Mouse (Mus musculus) stomach, embryonic 15.5 days (tissue): Measurements from ENCODE around the gene Aldh3a1. TPM values are rescaled to one million over a fixed set of nuclear protein-coding genes. Genes with fewer than 3 reads are reported as not detected.

ENCODE experiments used
- ATAC-seq: fragments of 200-750 bp; cut with Nextera tagmentation; 2 replicates; pipeline ENCODE4 v1.8.0; 2017; ENCODE audit warnings: low read depth, moderate number of reproducible peaks, moderate TSS enrichment; ENCODE audit not compliant: insufficient read depth, low FRiP score
- H3K27ac ChIP-seq: fragments of 300-500 bp; sonication (generic); 2 replicates; pipeline ENCODE4 v1.5.1; 2015; ENCODE audit warnings: mild to moderate bottlenecking, inconsistent platforms
- H3K27me3 ChIP-seq: fragments of 300-500 bp; sonication (generic); replicated peaks from 2 replicates; pipeline ENCODE4 v1.6.1; 2015; ENCODE audit warnings: inconsistent platforms
- H3K36me3 ChIP-seq: fragments of 300-500 bp; sonication (generic); 2 replicates; pipeline ENCODE4 v1.6.1; 2015; ENCODE audit warnings: inconsistent platforms
- H3K4me1 ChIP-seq: fragments of 300-500 bp; sonication (generic); 2 replicates; pipeline ENCODE4 v1.6.1; 2015; ENCODE audit warnings: inconsistent platforms
- H3K4me2 ChIP-seq: fragments of 300-500 bp; sonication (generic); 2 replicates; pipeline ENCODE4 v1.6.1; 2015; ENCODE audit warnings: mild to moderate bottlenecking, inconsistent platforms
- H3K4me3 ChIP-seq: fragments of 300-500 bp; sonication (generic); replicated peaks from 2 replicates; pipeline ENCODE4 v1.5.1; 2015; ENCODE audit warnings: inconsistent platforms
- H3K9ac ChIP-seq: fragments of 300-500 bp; sonication (generic); 2 replicates; pipeline ENCODE4 v1.6.1; 2015; ENCODE audit warnings: inconsistent platforms
- H3K9me3 ChIP-seq: fragments of 300-500 bp; sonication (generic); 2 replicates; pipeline ENCODE4 v1.6.1; 2016; ENCODE audit warnings: inconsistent platforms
- WGBS: fragments of 180-500 bp; shearing (Covaris S2); methylation state at CpG from one replicate; pipeline ENCODE4 v1.1.7; 2015; 5-methylcytosine and 5-hydroxymethylcytosine counted together
- polyA plus RNA-seq: library from polyadenylated mRNA; unstranded; fragments of >200 nt; fragmentation: Nextera tagmentation; extraction: Ambion mirVana; gene quantifications from 2 replicates; pipeline ENCODE4 v1.2.1, GENCODE M21; 2015

The Aldh3a1 gene
- polyA plus RNA-seq, 1 experiment from 2014 or later: 0.19 TPM

DNA sequence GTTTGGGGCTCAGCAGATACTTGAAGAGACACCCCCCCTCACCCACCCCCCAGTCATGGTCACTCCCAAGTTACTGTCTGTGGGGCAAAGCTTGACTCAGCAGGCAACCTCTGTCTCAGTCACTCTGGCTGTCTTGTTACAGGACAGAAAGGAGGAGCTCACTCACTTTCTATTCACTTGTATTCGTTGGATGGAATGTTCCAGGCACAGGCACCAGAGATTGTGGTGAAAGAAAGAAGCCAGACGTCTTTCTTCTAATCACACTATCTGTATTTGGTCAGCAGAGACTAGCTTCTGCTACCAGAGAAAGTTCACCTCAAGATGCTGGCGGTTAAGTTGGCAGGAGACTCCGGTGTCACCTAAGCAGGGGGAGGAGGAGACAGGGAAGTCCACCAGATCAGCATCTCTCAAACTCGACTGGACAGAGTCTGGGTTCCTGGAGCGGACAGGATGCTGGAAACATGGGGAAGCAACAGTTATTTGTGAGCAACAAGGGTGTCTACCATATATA is 17.0 kb downstream of the Aldh3a1 start:
- Histone ChIP-seq H3K9me3 (no peaks in the 10 kb centered on the region), H3K27me3 (no peaks in the 10 kb centered on the region), H3K9ac (no peak overlapping the region), H3K36me3 (no peaks in the 10 kb centered on the region), H3K4me2 (no peak overlapping the region), H3K4me3 (no peak overlapping the region), H3K27ac (no peak overlapping the region), H3K4me1 (0 out of 2 replicates have a peak, but pooled peaks cover 3% of the 10 kb centered on the region)
- ATAC-seq: no peak
- WGBS: 69% methylated on average over 6 of the region's 6 CpGs

DNA sequence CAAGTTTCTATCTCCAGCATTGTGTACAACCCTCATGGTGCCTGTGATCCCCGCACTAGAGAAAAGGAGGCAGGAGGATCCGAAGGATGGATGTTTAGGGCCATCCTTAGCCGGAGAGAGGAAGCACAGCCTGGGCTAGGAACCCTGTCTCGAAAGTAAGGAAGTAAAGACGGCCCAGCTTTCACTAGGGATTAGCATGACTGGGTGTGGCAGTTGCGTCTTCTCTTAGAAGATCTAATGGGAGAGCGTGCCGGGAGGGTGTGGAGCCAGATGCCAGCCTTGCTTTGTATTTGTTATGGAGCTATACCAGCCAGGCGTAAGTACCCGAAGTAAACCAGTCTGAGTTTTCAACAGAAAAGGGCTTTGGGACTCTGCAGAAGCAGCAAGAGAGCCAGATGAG is 17.6 kb downstream of the Aldh3a1 start:
- no peak for ATAC-seq
- Histone ChIP-seq H3K9ac (no peak overlapping the region), H3K9me3 (no peaks in the 10 kb centered on the region), H3K4me2 (no peak overlapping the region), H3K27me3 (no peaks in the 10 kb centered on the region), H3K36me3 (no peaks in the 10 kb centered on the region), H3K27ac (no peak overlapping the region), H3K4me1 (0 out of 2 replicates have a peak, but pooled peaks cover 3% of the 10 kb centered on the region), H3K4me3 (no peak overlapping the region)
- WGBS: 79% methylated on average over 10 of the region's 10 CpGs

GRCm38 (mm10) chr11:61225511-61225910 is 18.2 kb downstream of the Aldh3a1 start:
- Histone ChIP-seq H3K4me2 (no peak overlapping the region), H3K27me3 (no peaks in the 10 kb centered on the region), H3K27ac (no peak overlapping the region), H3K36me3 (no peaks in the 10 kb centered on the region), H3K4me3 (no peak overlapping the region), H3K9ac (no peak overlapping the region), H3K9me3 (no peaks in the 10 kb centered on the region), H3K4me1 (0 out of 2 replicates have a peak, but pooled peaks cover 3% of the 10 kb centered on the region)
- WGBS: 60% methylated on average over 4 of the region's 4 CpGs
- ATAC-seq: no peak

- no peaks in the 10 kb centered on the region for H3K36me3 ChIP-seq
- no peak overlapping the region for H3K4me2 ChIP-seq
- H3K4me1 ChIP-seq: 0 out of 2 replicates have a peak, but pooled peaks cover 3% of the 10 kb centered on the region
- no peaks in the 10 kb centered on the region for H3K27me3 ChIP-seq
- H3K4me3 ChIP-seq: no peak overlapping the region
- no peak overlapping the region for H3K9ac ChIP-seq
- no peak for ATAC-seq
- 76% methylated on average over 6 of the region's 6 CpGs for WGBS
- H3K27ac ChIP-seq: no peak overlapping the region
- no peaks in the 10 kb centered on the region for H3K9me3 ChIP-seq
Measured at GRCm38 (mm10) chr11:61225941-61226412, 18.6 kb downstream of the Aldh3a1 start.

DNA sequence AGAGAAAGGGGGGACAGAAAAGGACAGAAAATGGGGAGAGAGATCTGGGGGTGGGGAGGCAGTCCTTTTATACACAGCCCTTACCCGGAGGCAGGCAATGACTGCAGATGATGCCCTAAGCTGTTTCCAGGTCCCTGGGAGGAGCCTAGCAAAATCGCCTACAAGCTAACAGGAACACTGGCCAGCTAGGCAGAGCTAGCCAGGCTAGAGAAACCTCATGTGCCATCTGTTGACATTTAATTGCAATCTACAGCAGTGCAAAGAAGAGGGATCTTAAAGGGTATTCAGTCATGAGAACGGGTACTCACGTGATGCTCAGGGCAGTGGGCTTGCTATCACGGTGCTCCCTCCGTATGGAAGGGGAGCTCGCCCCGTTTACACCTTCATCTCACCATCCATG is 20.5 kb downstream of the Aldh3a1 start:
- H3K9me3 ChIP-seq: no peaks in the 10 kb centered on the region
- no peak overlapping the region for H3K4me3 ChIP-seq
- H3K9ac ChIP-seq: no peak overlapping the region
- no peaks in the 10 kb centered on the region for H3K27me3 ChIP-seq
- H3K36me3 ChIP-seq: no peaks in the 10 kb centered on the region
- H3K4me2 ChIP-seq: no peak overlapping the region
- H3K4me1 ChIP-seq: 0 out of 2 replicates have a peak, but pooled peaks cover 3% of the 10 kb centered on the region
- H3K27ac ChIP-seq: no peak overlapping the region
- no peak for ATAC-seq
- 80% methylated on average over 8 of the region's 8 CpGs for WGBS

- no peak for ATAC-seq
- 71% methylated on average over 3 of the region's 3 CpGs for WGBS
- Histone ChIP-seq H3K36me3 (no peaks in the 10 kb centered on the region), H3K27ac (no peak overlapping the region), H3K4me1 (0 out of 2 replicates have a peak, but pooled peaks cover 3% of the 10 kb centered on the region), H3K9ac (no peak overlapping the region), H3K4me3 (no peak overlapping the region), H3K4me2 (no peak overlapping the region), H3K9me3 (no peaks in the 10 kb centered on the region), H3K27me3 (no peaks in the 10 kb centered on the region)
Measured at GRCm38 (mm10) chr11:61228406-61228805, 21.1 kb downstream of the Aldh3a1 start.

DNA sequence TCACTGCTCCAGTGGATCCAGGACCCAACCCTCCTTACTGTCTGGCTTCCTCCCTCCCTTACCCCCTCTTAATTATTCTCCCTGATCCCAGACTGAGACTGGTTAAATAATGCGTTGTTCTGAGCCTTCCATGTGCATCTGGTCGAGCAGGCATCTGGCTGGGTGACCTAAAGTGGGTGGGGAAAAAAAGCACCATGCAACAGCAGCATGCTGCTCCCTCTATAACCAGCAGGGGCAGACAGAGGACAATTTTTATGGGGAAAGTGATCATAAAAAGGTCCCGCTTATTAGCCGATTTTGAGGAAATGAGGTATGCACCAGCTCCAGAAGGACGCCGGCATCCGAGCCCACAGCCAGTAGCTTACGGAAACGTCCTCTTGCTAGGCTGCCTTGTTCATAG is 24.0 kb downstream of the Aldh3a1 start:
- H3K36me3 ChIP-seq: no peaks in the 10 kb centered on the region
- no peaks in the 10 kb centered on the region for H3K9me3 ChIP-seq
- H3K27ac ChIP-seq: no peak overlapping the region
- H3K4me3 ChIP-seq: no peak overlapping the region
- H3K4me1 ChIP-seq: no peaks in the 10 kb centered on the region
- H3K27me3 ChIP-seq: no peaks in the 10 kb centered on the region
- peak overlapping the region; percentile 34 for H3K4me2 ChIP-seq
- no peak overlapping the region for H3K9ac ChIP-seq
- ATAC-seq: peak; percentile 40; the same call in 1 of the 2 replicates
- 5% methylated on average over 9 of the region's 9 CpGs for WGBS

DNA sequence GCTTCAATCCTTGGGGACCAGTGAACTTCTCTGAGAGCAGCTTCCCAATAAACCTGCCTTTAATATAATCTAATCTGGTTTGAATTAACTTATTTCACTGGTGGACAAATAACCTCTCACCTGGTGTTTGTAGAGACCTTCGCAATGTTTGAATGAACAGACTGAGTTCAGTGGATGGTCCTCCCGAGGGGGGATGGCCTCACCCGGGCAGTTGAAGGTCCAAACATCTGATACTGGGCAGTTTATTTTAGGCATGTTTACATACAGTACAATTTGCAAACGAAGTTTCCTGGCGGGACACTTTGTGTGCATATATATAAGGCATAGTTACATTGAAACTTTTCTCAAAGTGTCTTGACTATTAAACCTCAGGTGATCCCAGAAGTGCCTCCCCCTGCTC is 26.8 kb downstream of the Aldh3a1 start:
- no peak for ATAC-seq
- no peak overlapping the region for H3K9ac ChIP-seq
- H3K4me2 ChIP-seq: no peak overlapping the region
- no peaks in the 10 kb centered on the region for H3K36me3 ChIP-seq
- H3K4me1 ChIP-seq: no peaks in the 10 kb centered on the region
- WGBS: 21% methylated on average over 5 of the region's 5 CpGs
- no peak overlapping the region for H3K4me3 ChIP-seq
- no peak overlapping the region for H3K27ac ChIP-seq
- H3K9me3 ChIP-seq: no peaks in the 10 kb centered on the region
- no peaks in the 10 kb centered on the region for H3K27me3 ChIP-seq

DNA sequence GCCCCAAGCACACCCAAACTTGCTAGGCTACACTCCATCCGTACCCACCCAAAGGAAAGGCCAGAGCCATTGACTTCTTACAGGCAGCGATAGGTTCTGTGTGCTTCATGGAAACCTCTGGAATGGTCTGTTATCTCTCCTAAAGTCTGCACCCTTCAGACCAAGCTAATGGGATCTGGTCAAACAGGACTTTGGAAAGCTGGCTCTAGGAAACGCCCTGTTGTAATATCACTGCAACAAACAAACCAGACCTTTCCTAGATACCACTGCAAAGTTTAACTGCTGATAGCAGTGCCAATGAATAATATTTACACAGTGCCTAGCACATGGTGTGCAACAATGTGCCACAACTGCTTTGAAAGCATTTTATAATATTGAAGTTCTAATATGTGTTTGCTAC is 28.7 kb downstream of the Aldh3a1 start:
- H3K27ac ChIP-seq: no peak overlapping the region
- ATAC-seq: peak; percentile 73

GRCm38 (mm10) chr11:61244406-61244805 is 37.1 kb downstream of the Aldh3a1 start:
- no peak overlapping the region for H3K27ac ChIP-seq
- ATAC-seq: no peak

More for the DNA sequence above, 28.7 kb downstream of the Aldh3a1 start:
- Histone ChIP-seq H3K4me1 (no peaks in the 10 kb centered on the region), H3K27me3 (no peaks in the 10 kb centered on the region), H3K4me3 (no peak overlapping the region), H3K9ac (no peak overlapping the region), H3K9me3 (no peaks in the 10 kb centered on the region), H3K36me3 (no peaks in the 10 kb centered on the region), H3K4me2 (no peak overlapping the region)
- 71% methylated on average over 3 of the region's 3 CpGs for WGBS

GRCm38 (mm10) chr11:61251741-61252140 is 44.4 kb downstream of the Aldh3a1 start:
- 84% methylated on average over 10 of the region's 10 CpGs for WGBS
- Histone ChIP-seq H3K27me3 (no peaks in the 10 kb centered on the region), H3K4me2 (no peak overlapping the region), H3K27ac (no peak overlapping the region), H3K9me3 (no peaks in the 10 kb centered on the region), H3K36me3 (peaks cover 50% of the 10 kb centered on the region), H3K4me1 (no peaks in the 10 kb centered on the region), H3K9ac (no peak overlapping the region), H3K4me3 (no peak overlapping the region)
- no peak for ATAC-seq

More at GRCm38 (mm10) chr11:61244406-61244805, 37.1 kb downstream of the Aldh3a1 start:
- Histone ChIP-seq H3K9me3 (no peaks in the 10 kb centered on the region), H3K36me3 (peaks cover 19% of the 10 kb centered on the region), H3K4me1 (no peaks in the 10 kb centered on the region), H3K27me3 (no peaks in the 10 kb centered on the region), H3K4me3 (no peak overlapping the region), H3K4me2 (no peak overlapping the region), H3K9ac (no peak overlapping the region)
- WGBS: 86% methylated on average over 7 of the region's 7 CpGs

GRCm38 (mm10) chr11:61252807-61253206 is 45.5 kb downstream of the Aldh3a1 start:
- H3K27ac ChIP-seq: no peak overlapping the region
- H3K4me1 ChIP-seq: no peaks in the 10 kb centered on the region
- 94% methylated on average over 12 of the region's 12 CpGs for WGBS
- no peak overlapping the region for H3K4me3 ChIP-seq
- no peaks in the 10 kb centered on the region for H3K9me3 ChIP-seq
- no peak overlapping the region for H3K4me2 ChIP-seq
- ATAC-seq: no peak
- peaks cover 46% of the 10 kb centered on the region for H3K36me3 ChIP-seq
- no peaks in the 10 kb centered on the region for H3K27me3 ChIP-seq
- no peak overlapping the region for H3K9ac ChIP-seq

DNA sequence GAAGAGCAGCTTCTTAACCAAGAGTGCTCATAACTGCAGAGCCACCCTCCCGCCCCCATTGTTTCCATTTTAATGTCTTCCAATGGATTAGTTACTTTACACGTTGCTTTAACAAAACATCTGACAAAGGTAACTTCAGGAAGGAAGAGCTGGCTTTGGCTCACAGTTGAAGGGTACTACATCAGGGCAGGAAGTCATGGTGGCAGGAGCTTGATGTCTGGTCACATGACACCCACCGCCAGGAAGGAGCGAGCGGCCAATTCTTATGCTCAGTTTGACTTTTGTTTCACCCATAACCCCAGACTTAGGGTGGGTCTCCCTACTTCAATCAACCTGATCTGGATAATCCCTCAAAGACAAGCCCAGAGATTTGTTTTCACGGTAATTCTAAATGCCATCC is 51.8 kb downstream of the Aldh3a1 start:
- Histone ChIP-seq H3K27me3 (no peaks in the 10 kb centered on the region), H3K9me3 (no peaks in the 10 kb centered on the region), H3K9ac (no peak overlapping the region), H3K4me1 (no peaks in the 10 kb centered on the region), H3K4me2 (no peak overlapping the region), H3K4me3 (no peak overlapping the region), H3K36me3 (peaks cover 54% of the 10 kb centered on the region), H3K27ac (no peak overlapping the region)
- ATAC-seq: no peak
- WGBS: 93% methylated on average over 6 of the region's 6 CpGs
